Mouse (Mus musculus) spleen, postnatal 10 days (tissue): ENCODE measurements around the gene Rnaseh2a.
"Not testable (repeated sequence)": the region's sequence is repeated elsewhere in the genome, so short reads cannot be mapped to it uniquely, and the experiment has no call there.

Source experiments
- DNase-seq, 2 experiments: peaks; one replicate each; pipeline ENCODE4 v3.0.0; 2021 to 2022; ENCODE audit warnings: low spot score in 2 of 2

The Rnaseh2a gene

DNA sequence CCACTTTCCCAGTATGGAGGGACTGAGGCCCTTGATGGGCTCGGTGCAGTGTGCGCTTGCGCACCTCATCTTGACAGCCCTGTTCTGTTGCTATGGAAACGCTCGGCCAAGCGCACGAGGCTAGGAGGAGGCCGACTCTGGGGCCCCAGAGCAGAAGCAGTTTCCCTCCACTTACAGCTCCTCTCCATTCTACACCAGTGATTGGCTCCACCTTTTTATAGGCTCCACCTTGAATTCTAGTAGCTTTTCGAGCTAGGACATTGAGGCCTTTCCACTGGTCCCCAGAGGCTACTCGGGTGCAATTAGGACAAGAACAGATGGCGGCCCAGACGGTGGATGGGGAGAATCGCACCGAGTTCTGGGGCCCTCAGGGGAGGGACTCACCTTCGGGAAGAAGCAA, 34.7 kb downstream of the Rnaseh2a start:
- no peak for DNase-seq

DNA sequence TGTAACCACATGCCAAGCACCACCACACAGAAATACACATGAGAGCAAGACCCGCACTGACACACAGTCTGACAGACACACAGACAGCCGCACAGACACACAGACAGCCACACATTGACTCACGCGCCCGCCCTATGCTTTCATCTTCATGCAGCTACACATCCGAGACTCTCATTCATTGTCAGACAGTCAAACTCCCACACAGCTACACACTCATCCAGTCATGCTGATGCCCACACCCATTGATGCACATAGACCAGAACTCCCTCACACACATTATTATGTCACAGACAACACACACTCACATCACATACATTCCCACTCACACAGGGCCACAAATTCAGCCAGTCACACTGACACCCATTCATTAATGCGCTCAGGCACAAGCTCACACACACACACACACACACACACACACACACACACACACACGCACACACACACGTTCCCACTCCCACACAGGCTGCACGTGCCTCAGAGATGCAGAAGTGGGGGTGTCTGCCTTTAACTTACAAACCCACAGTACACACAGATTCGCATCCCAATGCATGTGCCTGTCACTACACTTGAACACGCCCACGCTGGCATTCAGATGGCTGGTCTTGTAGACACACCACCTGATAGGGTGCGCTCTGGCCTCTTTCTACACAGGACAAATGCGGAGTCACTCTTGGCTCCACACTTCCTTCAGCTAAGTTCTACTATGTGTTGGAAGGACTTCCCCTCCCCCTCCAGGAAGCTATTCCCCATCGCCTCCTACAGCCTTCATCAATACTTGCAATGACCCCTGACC, 35.6 kb downstream of the Rnaseh2a start:
- no peak for DNase-seq

DNA sequence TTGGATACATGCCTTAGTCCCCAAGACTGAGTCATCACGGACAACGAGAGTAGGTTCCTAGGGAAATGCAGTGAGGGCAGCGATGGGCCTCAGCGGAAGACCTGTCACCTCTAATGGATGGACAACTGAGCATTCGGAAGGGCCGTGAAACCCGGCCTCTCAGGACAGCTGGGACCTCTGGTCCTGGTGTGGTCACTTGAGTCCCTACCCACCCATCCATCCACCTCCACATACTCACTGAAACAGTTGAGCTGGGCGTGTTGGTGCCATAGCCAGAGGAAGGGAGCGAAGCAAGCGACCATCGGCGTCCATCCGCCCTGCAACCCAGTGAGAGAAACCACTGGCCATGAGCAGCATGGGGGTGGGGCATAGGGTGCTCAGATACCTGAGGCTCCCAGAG, 39.0 kb downstream of the Rnaseh2a start:
- DNase-seq = no peak

- DNase-seq = peak in 1 of 2 experiments; percentile 82
These were observed 40.9 kb downstream of the Rnaseh2a start for GRCm38 (mm10) chr8:84928456-84929306.

- no peak for DNase-seq
These were observed 42.1 kb downstream of the Rnaseh2a start for GRCm38 (mm10) chr8:84927513-84927912.

DNA sequence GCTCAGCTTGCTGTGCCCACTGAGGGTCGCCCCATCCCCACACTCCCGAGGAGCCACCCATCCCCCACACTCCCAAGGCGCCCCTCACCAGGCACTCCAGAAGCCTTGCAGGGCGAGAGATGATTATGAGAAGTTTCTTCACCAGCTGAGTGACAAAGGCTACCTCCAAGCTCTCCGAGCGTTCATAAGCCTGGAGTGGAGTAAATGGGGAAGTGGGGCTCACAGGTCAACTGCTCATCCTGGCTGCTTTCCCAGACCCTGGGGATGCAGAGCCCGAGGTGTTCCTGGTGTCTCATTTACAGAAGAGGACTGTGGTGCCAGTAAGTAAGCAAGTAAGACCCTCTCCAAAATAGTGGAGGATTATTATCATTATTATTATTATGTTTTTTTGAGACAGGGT, 44.0 kb downstream of the Rnaseh2a start:
- no peak for DNase-seq

- no peak for DNase-seq
These were observed 48.0 kb downstream of the Rnaseh2a start for GRCm38 (mm10) chr8:84921596-84921995.

GRCm38 (mm10) chr8:84918646-84919045, 50.9 kb downstream of the Rnaseh2a start:
- no peak for DNase-seq

- DNase-seq = no peak
These were observed 51.8 kb downstream of the Rnaseh2a start for GRCm38 (mm10) chr8:84917781-84918180.

- DNase-seq = no peak
These were observed 54.3 kb downstream of the Rnaseh2a start for GRCm38 (mm10) chr8:84915269-84915668.

GRCm38 (mm10) chr8:84913960-84914359, 55.6 kb downstream of the Rnaseh2a start:
- peak; percentile 49 to 80 for DNase-seq

DNA sequence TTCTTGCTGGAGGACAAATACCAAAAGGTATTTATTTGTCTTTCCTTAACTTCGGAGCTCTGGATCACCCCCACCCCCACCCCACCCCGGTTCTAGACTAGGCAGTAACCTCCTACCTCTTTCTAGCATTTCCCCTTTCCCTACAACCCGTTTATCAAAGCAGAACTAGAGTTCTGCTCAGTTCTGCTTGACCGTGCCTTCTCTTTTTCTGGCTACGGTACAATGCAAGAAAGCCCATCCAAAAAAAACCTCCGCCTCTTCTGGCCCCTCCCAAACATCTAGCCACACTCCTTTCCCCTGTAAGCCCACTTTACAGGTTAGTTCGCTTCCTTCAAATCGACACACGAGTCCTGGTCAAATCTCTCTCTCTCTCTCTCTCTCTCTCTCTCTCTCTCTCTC, 56.1 kb downstream of the Rnaseh2a start:
- no peak for DNase-seq

DNA sequence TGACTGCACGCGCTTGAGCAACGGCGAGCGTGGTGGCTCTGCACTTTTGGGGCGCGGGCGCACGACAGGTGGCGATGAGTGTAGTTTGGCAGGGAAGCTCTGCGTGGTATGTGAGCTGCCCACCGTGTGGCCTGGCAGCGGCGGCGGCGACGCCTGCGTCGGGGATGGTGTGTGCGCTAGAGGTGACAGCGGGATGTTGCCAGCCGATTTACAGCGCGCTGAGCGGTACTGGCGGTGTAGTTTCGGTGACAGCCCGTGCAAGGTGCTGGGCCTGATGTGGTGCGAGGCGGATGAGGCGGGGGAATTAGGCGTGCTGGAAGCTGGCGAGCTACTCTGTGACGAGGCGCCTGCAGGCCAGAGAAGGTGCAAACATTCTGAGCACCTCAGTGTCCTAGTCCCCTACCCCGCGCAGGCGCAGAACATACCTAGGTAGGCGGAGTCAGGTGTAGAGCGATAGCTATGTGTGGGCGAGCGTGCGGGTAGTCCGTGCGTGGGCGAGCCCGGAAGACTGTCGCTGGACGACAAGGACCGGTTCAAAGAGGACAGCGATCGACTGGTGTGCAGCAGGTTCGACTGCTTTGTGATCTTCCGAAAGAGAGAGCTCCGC, 56.6 kb downstream of the Rnaseh2a start:
- peak; percentile 80 to 90 for DNase-seq

DNA sequence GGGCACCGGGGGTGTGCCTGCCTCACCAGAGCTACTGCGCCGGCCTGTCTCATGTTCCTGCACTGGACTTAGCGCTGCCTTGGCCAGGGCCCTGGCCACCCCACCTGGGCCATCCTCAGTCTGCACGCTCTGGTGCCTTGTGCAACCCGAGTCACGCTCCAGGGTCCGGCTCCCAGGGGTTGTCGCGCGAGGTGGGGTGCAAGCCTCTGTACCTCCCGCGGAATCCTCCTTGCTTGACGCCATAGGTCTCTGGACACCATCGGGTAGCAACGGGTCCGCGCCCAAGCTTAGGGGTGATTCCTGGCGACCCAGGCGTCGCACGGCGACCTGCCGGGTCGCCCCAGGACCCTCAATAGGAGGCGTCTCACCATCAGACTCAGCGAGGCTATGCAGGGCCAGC, 57.2 kb downstream of the Rnaseh2a start:
- DNase-seq = no peak

DNA sequence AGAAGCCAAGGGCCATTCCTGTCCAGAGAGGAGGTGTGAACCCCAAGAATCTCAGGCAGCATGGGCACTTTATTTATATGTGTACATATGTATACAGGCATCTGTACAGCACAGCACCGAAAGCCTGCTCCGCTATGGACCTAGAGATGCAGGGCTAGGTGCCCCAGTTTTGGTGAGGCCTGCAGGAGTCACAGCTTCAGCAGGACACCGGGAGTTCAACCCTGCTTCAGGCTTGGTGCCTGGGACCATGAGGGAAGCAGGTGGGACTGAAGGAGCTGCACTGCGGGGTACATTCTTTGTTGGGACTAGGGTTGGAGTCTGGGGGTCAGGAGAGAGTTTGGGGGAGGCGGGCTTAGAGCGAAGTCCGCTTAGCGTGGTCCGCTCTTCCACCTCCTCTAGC, 57.7 kb downstream of the Rnaseh2a start:
- DNase-seq = no peak

- no peak for DNase-seq
These were observed 59.0 kb downstream of the Rnaseh2a start for GRCm38 (mm10) chr8:84910551-84910950.

- peak in 1 of 2 experiments; percentile 54 for DNase-seq
These were observed 59.6 kb downstream of the Rnaseh2a start for GRCm38 (mm10) chr8:84909949-84910348.

DNA sequence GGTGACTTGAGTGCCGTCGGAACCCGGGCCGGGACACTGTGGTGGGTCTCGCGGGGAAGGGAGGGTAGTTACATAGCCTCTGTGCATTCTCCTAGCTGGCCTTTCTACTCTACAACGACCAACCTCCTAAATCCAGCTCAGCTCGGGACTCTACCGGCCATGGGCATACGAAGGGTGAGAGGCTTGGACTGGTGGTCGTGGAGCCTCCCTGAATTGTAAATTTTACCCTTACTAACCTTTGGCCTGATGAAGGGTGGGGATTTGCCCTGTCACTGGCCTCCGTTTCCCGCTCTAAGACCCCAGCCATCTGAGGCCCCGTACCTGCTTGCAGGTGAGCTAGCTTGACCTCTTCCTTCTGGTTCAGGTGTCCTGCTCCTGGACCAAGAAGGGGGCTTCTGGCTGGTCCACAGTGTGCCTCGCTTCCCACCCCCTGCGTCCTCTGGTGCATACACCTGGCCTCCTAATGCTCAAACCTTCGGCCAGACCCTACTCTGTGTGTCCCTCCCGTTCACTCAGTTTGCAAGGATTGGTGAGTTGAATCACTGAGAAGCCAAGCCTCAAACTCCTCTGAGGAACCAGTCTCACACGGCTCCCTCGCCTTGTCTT, 60.3 kb downstream of the Rnaseh2a start:
- no peak for DNase-seq

DNA sequence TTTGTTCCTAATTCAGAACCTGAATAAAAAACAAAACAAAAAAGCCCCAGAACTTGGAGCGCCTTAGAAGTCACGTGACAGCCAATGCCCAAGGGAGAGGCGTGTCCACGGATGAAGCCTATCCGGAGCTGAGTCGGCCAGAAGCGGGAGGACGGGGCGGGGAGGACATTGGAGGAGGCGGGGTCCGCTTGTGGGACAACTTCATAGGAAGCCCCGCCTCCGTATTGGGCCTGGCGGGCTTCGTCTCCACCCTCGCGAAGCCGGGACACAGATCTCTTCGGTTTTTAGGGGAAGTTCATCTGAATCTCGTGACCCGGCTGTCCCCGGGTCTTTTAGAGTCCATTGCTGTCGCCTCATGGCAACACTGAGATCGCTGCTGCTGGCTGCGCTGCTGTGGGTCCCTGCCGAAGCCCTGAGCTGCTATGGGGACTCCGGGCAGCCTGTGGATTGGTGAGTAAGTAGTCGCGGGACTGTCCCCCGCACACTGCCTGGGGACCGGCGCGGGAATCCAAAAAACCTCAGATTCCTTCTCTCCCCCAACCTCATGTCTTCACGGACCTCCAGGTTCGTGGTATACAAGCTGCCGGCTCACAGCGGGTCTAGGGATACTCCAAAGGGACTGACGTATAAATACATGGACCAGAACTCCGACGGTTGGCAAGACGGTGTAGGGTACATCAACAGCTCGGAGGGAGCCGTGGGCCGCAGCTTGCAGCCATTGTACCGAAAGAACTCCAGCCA, 61.0 kb downstream of the Rnaseh2a start, which contains the start of gene Dnase2a:
TSS of gene Dnase2a (plus strand) at position 140 of the 741 bp plus-strand sequence.
- DNase-seq = peak; percentile 89 to 98

- not testable (repeated sequence) for DNase-seq
These were observed 61.6 kb downstream of the Rnaseh2a start for GRCm38 (mm10) chr8:84907979-84908378.

DNA sequence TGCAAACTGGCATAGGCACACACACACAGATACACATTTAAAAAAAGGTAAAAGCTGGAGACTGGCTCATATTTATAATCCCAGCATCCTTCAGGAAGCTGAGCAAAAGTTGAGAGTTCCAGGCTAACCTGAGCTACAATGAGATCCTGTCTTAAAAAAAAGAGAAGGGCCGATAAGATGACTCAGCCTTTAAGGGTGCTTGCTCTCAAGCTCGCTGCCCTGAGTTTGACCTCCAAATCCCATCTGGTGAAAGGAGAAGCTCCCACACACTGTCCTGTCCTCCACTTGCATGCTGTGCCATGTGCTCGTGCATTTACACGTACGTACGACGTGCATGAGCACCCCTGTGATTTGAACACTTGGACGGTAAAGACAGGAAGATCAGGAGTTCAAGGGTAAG, 62.1 kb downstream of the Rnaseh2a start:
- DNase-seq = no peak
